12 mouse cellular contexts compared by ENCODE assay signal in the genomic region with DNA sequence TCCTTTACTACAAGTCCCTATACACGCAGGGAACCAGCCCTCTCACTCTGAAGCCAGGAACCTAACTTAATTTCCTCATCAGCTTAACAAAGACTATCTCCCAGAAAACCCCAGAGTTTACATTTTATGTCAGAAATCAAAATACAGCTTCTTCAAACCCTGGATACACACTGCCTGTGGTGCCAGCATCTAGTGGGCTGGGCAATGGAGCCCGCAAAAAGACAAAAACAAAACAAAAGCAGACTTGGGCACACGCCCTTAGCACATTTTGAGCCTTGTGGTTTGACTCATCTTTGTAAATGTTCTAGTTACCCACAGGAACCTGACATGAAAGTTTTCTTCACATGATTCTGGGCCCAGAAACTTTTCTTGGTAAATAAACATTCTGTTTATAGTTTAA. TPM values are rescaled to one million over a fixed set of nuclear protein-coding genes. Genes with fewer than 3 reads are reported as not detected.
A peak's percentile ranks its signal among the peaks of the same experiment; 100 is the strongest.
DNase-seq lines count a peak whose midpoint lies in the region; ATAC-seq and TF ChIP-seq lines count a peak whose summit lies in the region.
"Had no signal": no experiment of that assay in that cellular context is flagged by ENCODE, and none has a peak within 500 bp of the region (broad histone marks: within the 10 kb centered on the region; RNA-seq: fewer than 3 reads in every experiment).

No protein-coding gene starts in this region.

- peak; percentile 68 for DNase-seq in heart, adult 11 months
- no peak for DNase-seq in heart, adult 9 months (ENCODE audit: low spot score in 2 of 2)
- DNase-seq in neural tube, embryonic 10.5 days (ENCODE audit: extremely low spot score, low spot score): no peak
- peak; percentile 43 for DNase-seq in thymus, postnatal 4 days
- DNase-seq in hindbrain, postnatal 0 days (ENCODE audit: low spot score): no peak

- no peaks in the 10 kb centered on the region for H3K27me3 ChIP-seq in neural tube, embryonic 13.5 days
- H3K27me3 ChIP-seq in hindbrain, postnatal 0 days (ENCODE audit: insufficient read depth, low read length): no peaks in the 10 kb centered on the region
- no peaks in the 10 kb centered on the region for H3K27me3 ChIP-seq in intestine, embryonic 15.5 days (replicated peaks)
- H3K27me3 ChIP-seq: hindbrain, embryonic 15.5 days; liver, embryonic 13.5 days; megakaryocyte, embryonic 14.5 days; neural tube, embryonic 15.5 days had no signal

- no peaks in the 10 kb centered on the region for H3K9me3 ChIP-seq in neural tube, embryonic 13.5 days
- no peaks in the 10 kb centered on the region for H3K9me3 ChIP-seq in hindbrain, postnatal 0 days (ENCODE audit: low read length)
- no peaks in the 10 kb centered on the region for H3K9me3 ChIP-seq in intestine, embryonic 15.5 days
- H3K9me3 ChIP-seq: hindbrain, embryonic 15.5 days; liver, embryonic 13.5 days; megakaryocyte, embryonic 14.5 days; neural tube, embryonic 15.5 days had no signal

- no peak for ATAC-seq in neural tube, embryonic 13.5 days (ENCODE audit: low read depth)
- ATAC-seq in monocyte, adult 5-6 weeks (replicated peaks; ENCODE audit: insufficient number of reproducible peaks, low FRiP score, low TSS enrichment, poor library complexity, severe bottlenecking): peak; percentile 60; the same call in 1 of the 2 replicates
- ATAC-seq in hindbrain, postnatal 0 days: no peak
- ATAC-seq in intestine, embryonic 15.5 days: no peak

- no peaks in the 10 kb centered on the region for H3K36me3 ChIP-seq in neural tube, embryonic 13.5 days
- no peaks in the 10 kb centered on the region for H3K36me3 ChIP-seq in hindbrain, postnatal 0 days (ENCODE audit: insufficient read depth, low read length)
- no peaks in the 10 kb centered on the region for H3K36me3 ChIP-seq in intestine, embryonic 15.5 days
- H3K36me3 ChIP-seq: hindbrain, embryonic 15.5 days; neural tube, embryonic 15.5 days had no signal

- H3K4me3 ChIP-seq in neural tube, embryonic 13.5 days: no peak overlapping the region
- no peak overlapping the region for H3K4me3 ChIP-seq in hindbrain, postnatal 0 days (ENCODE audit: low read length)
- no peak overlapping the region for H3K4me3 ChIP-seq in intestine, embryonic 15.5 days (replicated peaks)
- H3K4me3 ChIP-seq: hindbrain, embryonic 15.5 days; liver, embryonic 13.5 days; megakaryocyte, embryonic 14.5 days; neural tube, embryonic 15.5 days had no signal

- no peak for TF ChIP-seq CTCF in hindbrain, postnatal 0 days (IDR thresholded peaks at IDR 0.05; ENCODE audit: low read depth)

- H3K27ac ChIP-seq in neural tube, embryonic 13.5 days (replicated peaks): peak overlapping the region; percentile 20; the same call in 1 of the 2 replicates
- H3K27ac ChIP-seq in hindbrain, postnatal 0 days: no peak overlapping the region
- H3K27ac ChIP-seq in intestine, embryonic 15.5 days: no peak overlapping the region
- H3K27ac ChIP-seq: hindbrain, embryonic 15.5 days; liver, embryonic 13.5 days; neural tube, embryonic 15.5 days had no signal

- 59% methylated on average over 3 of the region's 3 CpGs for WGBS in neural tube, embryonic 13.5 days
- 57% methylated on average over 3 of the region's 3 CpGs for WGBS in hindbrain, postnatal 0 days
- 54% methylated on average over 3 of the region's 3 CpGs for WGBS in intestine, embryonic 15.5 days

- no peak overlapping the region for H3K9ac ChIP-seq in neural tube, embryonic 13.5 days
- no peak overlapping the region for H3K9ac ChIP-seq in hindbrain, postnatal 0 days (replicated peaks; ENCODE audit: low read length)
- H3K9ac ChIP-seq in intestine, embryonic 15.5 days: no peak overlapping the region
- H3K9ac ChIP-seq: hindbrain, embryonic 15.5 days; liver, embryonic 13.5 days; neural tube, embryonic 15.5 days had no signal

- H3K4me1 ChIP-seq in neural tube, embryonic 13.5 days (replicated peaks): 0 out of 2 replicates have a peak, but pooled peaks cover 6% of the 10 kb centered on the region
- H3K4me1 ChIP-seq in hindbrain, postnatal 0 days (ENCODE audit: insufficient read depth, low read length): no peaks in the 10 kb centered on the region
- H3K4me1 ChIP-seq in intestine, embryonic 15.5 days (replicated peaks): peaks cover 3% of the 10 kb centered on the region; the same call in 1 of the 2 replicates
- H3K4me1 ChIP-seq: neural tube, embryonic 15.5 days had no signal

- H3K4me2 ChIP-seq in neural tube, embryonic 13.5 days: no peak overlapping the region
- no peak overlapping the region for H3K4me2 ChIP-seq in hindbrain, postnatal 0 days (ENCODE audit: low read depth, low read length)
- no peak overlapping the region for H3K4me2 ChIP-seq in intestine, embryonic 15.5 days (replicated peaks)
- H3K4me2 ChIP-seq: hindbrain, embryonic 15.5 days; liver, embryonic 13.5 days; neural tube, embryonic 15.5 days had no signal

RNA-seq across cellular contexts. Expression of a gene that starts 13.8 kb away (rescaled TPM):
- 180 and 182 TPM in 2 replicates for polyA plus RNA-seq in neural tube, embryonic 13.5 days (2015; fragmentation: Nextera tagmentation; extraction: Ambion mirVana)
- total RNA-seq in monocyte, adult 5-6 weeks (2017): 298 to 398 TPM (median 324 TPM) in 3 replicates
- total RNA-seq in hindbrain, postnatal 0 days (2014; rRNA removed): 74.0 and 78.5 TPM in 2 replicates
- 220 and 221 TPM in 2 replicates for polyA plus RNA-seq in hindbrain, postnatal 0 days (2015; fragmentation: Nextera tagmentation; extraction: Ambion mirVana)
- 138 and 153 TPM in 2 replicates for polyA plus RNA-seq in intestine, embryonic 15.5 days (2015; fragmentation: Nextera tagmentation; extraction: Ambion mirVana)

Comparison
In these comparisons a context has a peak if more than half of its experiments do, and no peak if none do; other contexts are left out.
1. DNase-seq: peak in heart, adult 11 months (single experiment) and thymus, postnatal 4 days (single experiment); none in heart, adult 9 months (0 of 2), neural tube, embryonic 10.5 days (single experiment) and hindbrain, postnatal 0 days (single experiment).